Mouse (Mus musculus): ENCODE measurements around the gene Cpe.

DNA sequence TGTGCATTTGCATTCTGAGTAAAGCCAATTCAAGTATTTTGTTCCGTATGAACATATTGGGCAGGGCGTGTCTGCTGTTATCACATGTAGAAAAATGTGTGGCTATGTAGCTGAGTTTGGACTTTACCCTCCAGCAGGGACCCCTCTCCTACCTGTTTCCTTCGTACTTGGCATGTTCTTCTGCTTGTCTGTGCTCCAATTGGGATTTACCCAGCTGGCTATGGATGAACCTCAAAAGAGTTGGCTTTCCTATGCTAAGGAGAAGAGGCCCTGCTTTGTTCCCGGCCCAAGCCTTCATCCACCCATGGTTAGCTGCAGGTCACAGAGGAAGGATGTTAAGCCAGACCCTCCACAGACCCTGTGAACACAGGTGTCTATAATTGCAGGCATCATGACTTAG lies 44.8 kb downstream of the Cpe start:
- no peak for TF ChIP-seq CTCF (conservative IDR thresholded peaks at IDR 0.05; ENCODE audit: low read length)
- no peak for TF ChIP-seq NANOG (IDR thresholded peaks at IDR 0.05; ENCODE audit: borderline replicate concordance, low read length)
- TF ChIP-seq POU5F1 (IDR thresholded peaks at IDR 0.05; ENCODE audit: borderline replicate concordance, low read length) = no peak
